Mouse (Mus musculus): ENCODE measurements at regions not wholly inside any gene's neighbourhood (a gene's known extent, or its start where the extent isn't known, plus 50 kb on each side); places are given as distances from the start of the nearest gene placed in this dataset.

DNA sequence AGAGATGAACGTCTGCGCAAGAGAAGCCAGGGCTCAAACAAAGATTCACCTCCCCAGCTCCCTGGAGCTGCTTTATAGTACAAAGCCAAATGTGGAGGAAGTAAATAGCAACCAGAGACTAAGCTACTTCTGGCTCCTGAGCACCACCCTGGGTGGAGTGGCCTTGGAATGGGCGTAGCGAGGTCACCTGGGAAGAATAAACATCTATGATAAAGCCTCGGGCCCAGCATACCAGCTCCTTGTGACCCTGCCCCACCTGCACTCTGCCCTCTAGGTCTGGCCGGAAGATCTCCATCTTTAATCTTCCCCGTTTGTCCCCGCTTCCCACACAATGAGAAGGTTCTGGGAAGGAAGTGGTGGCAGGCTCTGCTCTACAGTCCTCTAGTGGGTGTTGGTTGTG lies 61.0 kb upstream of the Ptpn3 start:
- no peak for DNase-seq (ENCODE audit: extremely low spot score)

DNA sequence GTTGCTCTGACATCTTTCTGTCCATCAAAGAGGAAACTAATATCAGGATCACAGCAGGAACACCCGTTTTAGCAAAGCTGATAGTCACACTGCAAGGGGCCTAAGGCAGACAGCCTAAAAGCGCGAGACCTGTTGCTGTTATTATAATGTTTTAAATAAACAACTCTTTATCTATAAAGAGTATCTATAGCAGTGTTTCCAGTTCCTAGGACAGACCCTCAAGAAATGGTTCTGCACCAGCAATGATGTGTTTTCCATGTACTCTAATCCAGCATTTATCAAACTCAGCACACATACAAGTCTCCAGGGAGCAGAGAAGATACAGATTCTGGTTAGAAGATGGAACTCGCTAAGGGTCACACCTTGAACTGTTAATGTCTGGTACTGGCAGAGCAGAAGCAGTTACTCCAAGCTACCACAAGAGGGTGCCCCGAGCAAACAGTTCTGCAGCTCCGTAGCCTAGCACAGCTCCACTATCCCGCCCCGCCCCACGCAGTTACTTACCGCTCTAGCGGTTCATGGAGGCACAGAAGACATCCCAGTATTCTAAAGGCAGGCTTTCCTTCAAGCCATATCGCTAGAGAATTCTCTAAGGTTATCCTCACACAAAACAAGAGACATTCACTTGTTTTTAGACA lies 64.2 kb upstream of the Palm2 start:
- DNase-seq (ENCODE audit: extremely low spot score) = peak; percentile 73

DNA sequence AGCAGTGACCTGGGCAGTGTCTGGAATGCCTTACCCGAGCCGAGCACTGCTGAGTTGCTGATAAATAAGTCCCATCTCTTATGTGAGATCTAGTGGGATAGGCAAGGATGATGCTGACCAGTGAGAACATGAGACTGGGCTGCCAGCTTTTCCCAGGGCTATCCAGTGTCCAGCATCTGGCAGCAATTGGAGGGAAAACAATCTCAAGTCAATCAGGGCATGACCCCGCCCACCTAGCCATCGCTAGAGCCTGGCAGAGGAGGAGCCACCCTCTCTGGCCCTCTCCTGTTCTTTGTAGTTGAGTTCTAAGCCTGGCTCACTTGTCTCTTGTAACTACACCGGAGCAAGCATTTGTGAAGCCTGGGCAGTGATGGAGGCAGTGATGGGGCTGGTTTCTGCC lies 56.2 kb upstream of the Palm2 start:
- DNase-seq (ENCODE audit: extremely low spot score) = peak; percentile 60

DNA sequence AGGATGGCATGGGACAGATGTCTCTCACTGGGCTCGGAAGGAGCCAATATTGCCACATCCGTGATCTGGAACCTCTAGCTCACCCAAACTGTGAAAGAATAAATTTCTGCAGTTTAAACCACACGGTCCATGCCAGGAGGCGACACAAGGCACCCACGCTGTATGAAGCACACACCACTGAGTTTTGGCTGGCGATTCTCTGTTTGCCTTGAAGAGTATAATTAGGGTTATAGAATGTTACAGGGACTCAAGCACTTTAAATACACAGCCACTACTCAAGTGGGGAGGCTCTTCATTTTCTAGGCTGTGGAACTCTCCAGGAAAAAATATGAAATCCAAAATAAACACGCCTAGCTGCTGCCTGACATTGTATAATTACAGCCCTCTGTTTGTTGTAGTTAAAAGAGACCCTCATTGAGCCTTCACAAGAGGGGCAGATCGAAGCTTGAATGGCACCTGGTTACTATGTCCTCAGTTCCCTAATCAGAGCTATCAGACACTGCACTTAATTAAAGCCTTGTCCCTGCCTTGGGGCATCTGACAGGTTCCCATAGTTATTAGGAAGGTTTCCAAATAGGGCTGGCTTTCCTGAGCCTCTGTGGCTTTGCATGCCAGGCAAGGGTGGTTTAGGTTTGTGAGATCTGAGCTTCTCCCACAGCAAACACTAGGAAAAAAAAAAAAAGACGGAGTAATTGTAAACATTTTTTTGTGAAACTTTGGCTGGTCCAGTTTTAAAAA lies 53.8 kb upstream of the Palm2 start:
- DNase-seq (ENCODE audit: extremely low spot score) = no peak

DNA sequence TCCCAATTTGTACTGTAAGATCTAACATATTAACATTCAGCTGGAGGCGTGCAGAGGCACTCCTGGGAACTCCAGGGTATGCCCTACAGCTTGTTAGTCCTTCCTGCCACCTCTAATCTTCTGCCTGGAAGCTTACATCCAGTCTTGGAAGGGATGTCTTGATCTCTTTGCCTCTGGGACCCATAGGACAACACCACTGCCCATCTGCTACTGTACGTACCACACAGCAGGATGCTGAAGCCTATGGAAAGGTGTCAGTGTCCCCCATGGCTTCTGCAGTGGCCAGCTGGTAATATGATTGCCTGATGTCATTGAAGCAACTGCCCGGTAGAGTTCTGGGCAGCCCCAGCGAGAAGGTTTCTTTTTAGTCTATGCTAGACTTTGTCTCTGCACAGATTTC lies 52.7 kb upstream of the Palm2 start:
- no peak for DNase-seq (ENCODE audit: extremely low spot score)
